ENCODE assay signal across 8 mouse cellular contexts in genomic region chr15:101283183-101283910, GRCm38 (mm10). TPM values are rescaled to one million over a fixed set of nuclear protein-coding genes. Genes with fewer than 3 reads are reported as not detected.
A peak's percentile ranks its signal among the peaks of the same experiment; 100 is the strongest.
DNase-seq lines count a peak whose midpoint lies in the region; ATAC-seq lines count a peak whose summit lies in the region.

No protein-coding gene starts in this region.

- peak overlapping the region; percentile 79 for H3K4me2 ChIP-seq in forebrain, embryonic 12.5 days
- H3K4me2 ChIP-seq in limb, embryonic 13.5 days (replicated peaks), result peak overlapping the region; percentile 95
- H3K4me2 ChIP-seq in midbrain, embryonic 12.5 days (replicated peaks), result peak overlapping the region; percentile 93

- 2% methylated on average over 26 of the region's 26 CpGs for WGBS in forebrain, embryonic 12.5 days
- 1% methylated on average over 26 of the region's 26 CpGs for WGBS in limb, embryonic 13.5 days
- 1% methylated on average over 26 of the region's 26 CpGs for WGBS in midbrain, embryonic 12.5 days

- no peaks in the 10 kb centered on the region for H3K27me3 ChIP-seq in forebrain, embryonic 12.5 days
- no peaks in the 10 kb centered on the region for H3K27me3 ChIP-seq in limb, embryonic 13.5 days
- peaks cover 7% of the 10 kb centered on the region for H3K27me3 ChIP-seq in midbrain, embryonic 12.5 days

- peak; percentile 64 to 65 for DNase-seq in left cerebral cortex, postnatal 10 days (ENCODE audit: extremely low spot score in 1 of 2, low spot score in 2 of 2)
- DNase-seq in left cerebral cortex, adult 11 months (ENCODE audit: low spot score), result no peak
- DNase-seq in c-Kit-positive CD71-positive TER-119-positive erythroid progenitor cells, embryonic 14.5 days (ENCODE audit: low spot score), result peak; percentile 65
- DNase-seq in induced T-regulatory cell, adult 2 months (ENCODE audit: low read depth), result peak; percentile 92
- peak; percentile 68 for DNase-seq in telencephalon, adult 2 months (ENCODE audit: low read depth, low spot score)

- H3K9me3 ChIP-seq in forebrain, embryonic 12.5 days, result no peaks in the 10 kb centered on the region
- no peaks in the 10 kb centered on the region for H3K9me3 ChIP-seq in limb, embryonic 13.5 days
- H3K9me3 ChIP-seq in midbrain, embryonic 12.5 days, result no peaks in the 10 kb centered on the region

- peak; percentile 42 for ATAC-seq in forebrain, embryonic 12.5 days (ENCODE audit: low FRiP score)
- ATAC-seq in limb, embryonic 13.5 days (ENCODE audit: low FRiP score, low read depth), result no peak; the same call in none of the 2 replicates
- ATAC-seq in midbrain, embryonic 12.5 days (ENCODE audit: low FRiP score, low read depth), result peak; percentile 17; the same call in 1 of the 2 replicates

- peak overlapping the region; percentile 87 for H3K9ac ChIP-seq in forebrain, embryonic 12.5 days
- H3K9ac ChIP-seq in limb, embryonic 13.5 days, result peak overlapping the region; percentile 90
- H3K9ac ChIP-seq in midbrain, embryonic 12.5 days (replicated peaks), result peak overlapping the region; percentile 92

- intact Hi-C loops in left cerebral cortex, postnatal 10 days (cut with DNase I), result loop anchor here (2.0 kb wide), 1 partner anchor 43 kb away; no protein-coding TSS in a partner anchor

- peaks cover 21% of the 10 kb centered on the region for H3K36me3 ChIP-seq in forebrain, embryonic 12.5 days (replicated peaks)
- peaks cover 25% of the 10 kb centered on the region for H3K36me3 ChIP-seq in limb, embryonic 13.5 days
- H3K36me3 ChIP-seq in midbrain, embryonic 12.5 days, result peaks cover 21% of the 10 kb centered on the region

- peaks cover 16% of the 10 kb centered on the region for H3K4me1 ChIP-seq in forebrain, embryonic 12.5 days
- peaks cover 33% of the 10 kb centered on the region for H3K4me1 ChIP-seq in limb, embryonic 13.5 days
- H3K4me1 ChIP-seq in midbrain, embryonic 12.5 days, result peaks cover 11% of the 10 kb centered on the region

- H3K27ac ChIP-seq in forebrain, embryonic 12.5 days, result peak overlapping the region; percentile 21; the same call in 1 of the 2 replicates
- H3K27ac ChIP-seq in limb, embryonic 13.5 days, result peak overlapping the region; percentile 22; the same call in 1 of the 2 replicates
- no peak overlapping the region; the same call in 1 of the 2 replicates for H3K27ac ChIP-seq in midbrain, embryonic 12.5 days (replicated peaks)

- peak overlapping the region; percentile 81 for H3K4me3 ChIP-seq in forebrain, embryonic 12.5 days (replicated peaks)
- H3K4me3 ChIP-seq in limb, embryonic 13.5 days, result peak overlapping the region; percentile 73
- peak overlapping the region; percentile 93 for H3K4me3 ChIP-seq in midbrain, embryonic 12.5 days

RNA-seq across cellular contexts. Expression of gene Atg101, which starts 0.7 kb away (rescaled TPM):
- 10 to 100 TPM; 38.8 to 41.9 TPM for total RNA-seq in left cerebral cortex, postnatal 10 days (2021)
- 61.9 and 63.2 TPM in 2 replicates for polyA plus RNA-seq in forebrain, embryonic 12.5 days (2016; fragmentation: Nextera tagmentation; extraction: Ambion mirVana)
- 64.1 and 70.4 TPM in 2 replicates for polyA plus RNA-seq in limb, embryonic 13.5 days (2015; fragmentation: Nextera tagmentation; extraction: Ambion mirVana)
- 63.9 and 68.1 TPM in 2 replicates for polyA plus RNA-seq in midbrain, embryonic 12.5 days (2016; fragmentation: Nextera tagmentation; extraction: Ambion mirVana)

RNA-seq across cellular contexts. Expression of gene 6030408B16Rik, which starts 9.7 kb away (rescaled TPM):
- under 1 TPM in 1 of 2 experiments, not detected in 1; 0.30 TPM for total RNA-seq in left cerebral cortex, postnatal 10 days (2021)
- 0.27 and 0.28 TPM in 2 replicates for polyA plus RNA-seq in forebrain, embryonic 12.5 days (2016; fragmentation: Nextera tagmentation; extraction: Ambion mirVana)
- 1.5 and 1.9 TPM in 2 replicates for polyA plus RNA-seq in limb, embryonic 13.5 days (2015; fragmentation: Nextera tagmentation; extraction: Ambion mirVana)
- 0.15 TPM in 1 of 2 replicates, not detected in the other for polyA plus RNA-seq in midbrain, embryonic 12.5 days (2016; fragmentation: Nextera tagmentation; extraction: Ambion mirVana)

RNA-seq across cellular contexts. Expression of gene Nr4a1, which starts 29.3 kb away (rescaled TPM):
- total RNA-seq in left cerebral cortex, postnatal 10 days (2021), result 10 to 100 TPM; 36.8 to 40.3 TPM
- 2.9 and 3.6 TPM in 2 replicates for polyA plus RNA-seq in forebrain, embryonic 12.5 days (2016; fragmentation: Nextera tagmentation; extraction: Ambion mirVana)
- 10.0 and 10.3 TPM in 2 replicates for polyA plus RNA-seq in limb, embryonic 13.5 days (2015; fragmentation: Nextera tagmentation; extraction: Ambion mirVana)
- 3.4 and 4.0 TPM in 2 replicates for polyA plus RNA-seq in midbrain, embryonic 12.5 days (2016; fragmentation: Nextera tagmentation; extraction: Ambion mirVana)

RNA-seq across cellular contexts. Expression of gene Grasp, which starts 59.4 kb away (rescaled TPM):
- 10 to 100 TPM; 30.9 to 34.2 TPM for total RNA-seq in left cerebral cortex, postnatal 10 days (2021)
- polyA plus RNA-seq in forebrain, embryonic 12.5 days (2016; fragmentation: Nextera tagmentation; extraction: Ambion mirVana), result 4.1 and 4.7 TPM in 2 replicates
- 5.7 and 6.0 TPM in 2 replicates for polyA plus RNA-seq in limb, embryonic 13.5 days (2015; fragmentation: Nextera tagmentation; extraction: Ambion mirVana)
- 5.5 and 5.9 TPM in 2 replicates for polyA plus RNA-seq in midbrain, embryonic 12.5 days (2016; fragmentation: Nextera tagmentation; extraction: Ambion mirVana)
